Mouse (Mus musculus) ovary, postnatal 10 days (tissue): ENCODE measurements at regions not wholly inside any gene's neighbourhood (a gene's known extent, or its start where the extent isn't known, plus 50 kb on each side); places are given as distances from the start of the nearest gene placed in this dataset.

Experiments
- DNase-seq: peaks from one replicate; pipeline ENCODE4 v3.0.0; 2022; ENCODE audit warnings: low spot score

DNA sequence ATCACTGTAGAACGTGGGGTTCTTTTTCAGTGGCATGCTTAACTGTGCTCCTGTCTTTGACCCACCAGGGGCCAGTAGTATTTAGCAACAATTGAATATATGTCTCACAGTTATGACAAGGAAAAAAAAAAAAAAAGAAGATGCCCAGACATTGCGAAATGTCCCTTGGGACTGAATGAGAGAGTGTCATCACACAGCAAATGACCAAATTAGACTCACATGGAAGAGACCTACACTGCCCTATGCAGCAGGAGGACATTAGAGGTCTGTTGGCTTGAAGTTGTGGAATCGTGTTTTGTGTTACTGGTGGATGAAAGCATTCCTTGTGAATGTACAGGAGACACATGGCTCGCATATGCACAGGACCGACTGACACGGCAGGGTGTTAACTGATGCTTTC lies 214.3 kb upstream of the Maf start:
- no peak for DNase-seq

DNA sequence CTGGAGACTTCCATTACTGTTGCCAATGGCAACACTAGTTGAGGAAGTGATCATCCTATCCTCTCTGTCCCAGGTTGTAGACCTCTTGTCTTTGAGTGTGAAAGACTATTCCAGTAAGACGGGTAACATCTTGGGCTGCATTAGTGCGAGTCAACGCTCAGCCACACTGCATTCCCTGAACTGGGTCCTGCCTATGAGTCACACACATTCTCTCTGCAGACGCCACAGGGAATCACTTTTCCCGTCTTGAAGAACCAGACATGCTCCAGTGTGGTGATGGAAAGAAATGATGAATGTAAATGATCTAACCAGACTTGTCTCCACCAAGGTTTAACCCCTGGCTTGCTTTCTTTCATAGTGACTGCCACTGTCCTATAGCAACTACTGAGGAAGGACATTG lies 199.1 kb upstream of the Maf start:
- DNase-seq: no peak

DNA sequence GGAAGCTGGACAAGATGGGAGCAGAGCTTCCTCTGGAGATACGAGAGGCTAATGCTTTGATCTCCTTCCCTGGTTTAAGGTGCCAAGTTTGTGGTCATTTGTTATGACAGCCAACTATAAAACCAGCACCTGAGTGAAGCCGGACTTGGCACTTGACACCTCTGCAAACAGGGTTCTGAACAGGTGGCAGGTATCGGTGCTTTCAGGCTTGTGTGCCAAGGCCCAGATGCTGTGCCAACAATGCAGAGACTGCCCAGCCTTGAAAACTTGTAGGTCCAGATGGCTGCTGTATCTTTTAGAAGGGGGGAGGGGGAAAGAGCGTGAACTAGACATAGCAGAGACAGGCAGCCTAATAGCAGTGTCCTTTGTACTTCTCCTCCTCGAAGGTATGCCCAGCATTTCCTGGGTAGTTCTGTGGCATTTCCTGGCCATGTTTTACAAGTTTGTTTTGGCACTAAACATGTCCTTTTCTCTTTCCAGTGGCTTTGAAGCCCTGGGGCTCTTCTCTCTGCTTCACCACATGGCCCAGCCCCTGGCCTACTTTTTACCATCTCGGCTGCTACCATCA lies 196.3 kb upstream of the Maf start:
- DNase-seq: no peak

DNA sequence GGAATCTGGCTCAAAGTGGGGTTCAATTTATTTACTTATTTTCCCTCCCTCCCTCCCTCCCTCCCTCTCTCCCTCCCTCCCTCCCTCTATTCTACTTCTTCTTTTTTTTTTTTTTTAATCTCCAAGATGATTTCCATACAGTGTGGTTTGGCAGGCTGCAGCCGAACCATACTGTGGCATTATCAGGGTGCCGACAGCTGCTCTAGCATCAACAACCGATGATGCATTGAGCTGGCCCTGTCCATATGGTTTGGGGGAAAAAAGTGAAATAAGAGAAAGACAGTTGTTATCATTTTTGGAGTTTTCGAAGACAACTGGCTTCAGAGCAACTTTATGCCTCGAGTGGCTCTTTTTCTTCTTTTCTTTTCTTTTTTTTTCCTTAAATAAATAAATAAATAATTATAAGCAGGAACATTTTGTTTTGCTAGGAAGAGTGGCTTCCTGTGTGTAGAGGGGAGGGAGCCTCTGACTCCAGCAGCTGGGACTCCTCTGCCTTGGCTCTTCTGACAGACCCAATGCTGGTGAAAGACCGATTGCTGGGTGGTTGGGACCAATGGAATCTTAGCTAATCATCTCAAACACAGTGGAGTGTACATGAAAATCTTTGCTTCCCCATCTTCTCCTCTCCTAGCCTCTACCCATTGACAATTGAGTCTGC lies 190.1 kb upstream of the Maf start:
- DNase-seq: no peak

DNA sequence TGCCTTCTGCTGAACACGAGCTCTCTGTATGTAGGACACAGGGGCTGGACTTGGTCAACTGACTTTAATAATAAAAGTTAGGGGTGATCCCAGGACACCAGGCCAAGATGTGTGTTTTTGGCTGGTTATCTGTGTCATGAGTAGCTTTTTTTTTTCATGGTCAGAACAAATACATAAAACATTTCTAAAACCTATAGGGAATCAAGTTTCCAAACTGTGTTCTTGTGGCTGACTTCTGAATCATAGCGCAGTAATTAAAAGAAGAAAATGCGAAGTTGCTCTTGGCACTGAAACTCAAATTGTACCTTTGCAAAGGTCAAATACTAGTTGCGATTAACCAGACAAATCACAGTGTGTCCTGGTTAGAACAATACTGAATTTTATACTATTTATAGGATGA lies 189.5 kb upstream of the Maf start:
- DNase-seq: no peak

DNA sequence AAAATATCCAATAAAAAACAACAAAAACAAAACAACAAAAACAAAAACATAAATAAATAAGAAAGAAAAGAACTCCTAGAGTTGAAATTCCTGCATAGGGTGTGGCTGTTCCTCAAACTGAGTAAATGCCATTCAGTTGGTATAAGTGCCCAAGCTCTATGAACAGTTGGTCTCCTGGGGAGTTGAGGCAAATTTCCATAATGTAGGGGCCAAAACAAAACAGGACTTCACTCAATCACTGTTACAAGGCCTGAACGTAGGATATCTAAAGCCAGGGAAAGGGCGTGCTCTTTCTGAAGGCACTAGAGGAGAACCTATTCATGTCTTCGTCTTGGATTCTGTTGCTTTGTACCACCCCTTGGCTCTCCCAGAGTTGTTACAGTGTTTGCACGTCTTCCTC lies 188.5 kb upstream of the Maf start:
- DNase-seq: no peak

DNA sequence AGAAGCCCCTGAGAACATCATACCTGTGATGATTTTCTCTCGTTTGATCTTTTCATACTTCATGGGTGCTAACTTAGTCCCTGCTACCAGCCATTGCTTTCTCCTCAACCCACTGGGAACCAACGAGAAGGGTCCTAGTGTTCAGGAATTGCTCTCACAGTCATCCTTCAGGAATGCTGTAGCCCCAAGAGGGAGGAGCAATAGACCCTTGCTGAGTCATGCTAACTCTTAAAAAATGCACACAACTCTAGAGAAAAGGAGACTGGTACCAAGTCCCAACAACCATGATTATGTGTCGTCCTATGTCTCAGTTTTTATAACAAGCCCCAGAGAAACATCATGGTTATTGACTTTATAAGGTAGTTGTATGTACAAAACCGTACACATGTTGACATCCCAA lies 180.7 kb upstream of the Maf start:
- DNase-seq: no peak

DNA sequence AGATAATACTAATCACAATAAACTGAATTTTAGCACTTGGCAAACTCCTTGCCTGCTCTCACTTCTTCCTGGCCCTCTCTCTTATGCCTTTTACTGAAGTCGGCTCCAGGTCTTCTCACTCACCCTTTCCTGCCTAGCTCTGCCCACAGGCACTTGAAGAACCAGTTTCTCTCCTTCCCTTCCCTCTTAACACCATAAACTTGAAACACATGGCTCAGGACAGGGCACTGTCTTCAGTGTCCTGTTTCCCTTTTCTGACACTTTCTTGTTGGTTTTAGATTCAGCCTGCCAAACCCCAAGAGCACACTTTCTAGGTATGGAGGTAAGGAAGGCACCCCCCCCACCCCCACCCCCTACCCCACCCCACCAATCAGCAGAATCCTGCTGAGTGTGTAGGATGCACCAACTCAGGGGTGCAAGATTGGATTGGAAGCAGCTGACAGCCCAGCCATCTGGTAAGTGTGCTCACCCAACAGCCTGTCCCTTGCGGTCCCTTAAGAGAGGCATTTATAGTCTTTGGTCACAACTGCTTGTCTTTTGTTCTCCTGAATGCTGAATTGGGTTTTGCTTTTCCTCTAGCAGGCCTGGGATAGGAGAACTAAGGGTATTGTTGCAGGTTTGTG lies 177.6 kb upstream of the Maf start:
- DNase-seq: no peak

DNA sequence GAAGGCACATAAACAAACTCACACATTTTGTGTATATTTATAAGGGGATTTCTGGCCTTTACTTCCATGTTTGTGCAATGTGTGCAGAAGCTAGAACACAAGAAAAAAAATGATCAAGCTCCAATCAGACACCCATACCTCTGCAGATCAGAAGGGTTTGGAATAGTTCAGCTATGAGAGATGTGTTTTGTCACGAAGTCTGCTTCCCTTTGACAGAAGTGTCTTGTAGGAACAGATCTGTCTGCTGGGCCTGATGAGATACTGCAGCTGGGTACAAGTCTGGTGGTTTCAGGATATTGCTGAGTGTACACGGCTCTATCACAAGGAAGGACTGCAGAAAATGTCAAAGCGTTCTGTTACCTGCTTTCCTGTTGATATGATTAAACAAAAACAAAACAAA lies 176.2 kb upstream of the Maf start:
- no peak for DNase-seq

DNA sequence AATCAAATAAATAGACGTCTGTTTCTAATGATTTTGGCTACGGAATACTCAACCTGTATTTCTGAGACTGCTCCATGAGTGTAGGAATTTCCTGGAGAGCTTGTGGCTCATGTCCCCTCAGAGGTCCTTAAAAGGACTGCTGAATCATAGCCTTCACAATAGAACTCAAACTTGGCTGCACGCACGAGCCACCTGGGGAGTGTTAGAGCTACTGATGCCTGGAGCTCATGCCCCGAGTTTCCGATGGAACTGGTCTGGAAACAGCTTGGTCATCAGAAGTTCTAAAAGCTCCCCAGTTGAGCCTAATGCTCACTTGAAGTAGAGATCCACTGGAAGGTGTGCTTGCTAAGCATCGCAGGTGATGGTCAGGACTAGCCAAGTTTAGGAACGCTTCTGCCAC lies 174.3 kb upstream of the Maf start:
- DNase-seq: no peak

DNA sequence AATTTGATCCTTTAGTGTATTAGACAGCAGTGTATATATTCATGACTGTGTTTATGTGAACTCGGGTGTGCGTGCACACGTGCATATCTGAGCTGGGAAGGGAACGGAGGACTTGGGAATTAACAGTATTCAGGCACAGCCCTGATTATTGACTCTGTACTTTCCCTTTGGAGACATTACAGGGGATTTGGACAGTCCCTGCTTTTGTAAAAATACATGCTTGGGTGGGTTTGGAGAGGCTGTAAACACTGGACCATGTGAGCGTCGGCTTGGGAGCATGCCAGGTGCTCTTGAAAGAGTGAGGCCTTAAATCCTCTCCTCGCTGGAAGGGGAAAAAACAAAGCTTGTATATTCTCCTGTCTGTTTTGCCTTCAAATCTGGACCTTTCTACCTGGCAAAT lies 167.2 kb upstream of the Maf start:
- DNase-seq: no peak

DNA sequence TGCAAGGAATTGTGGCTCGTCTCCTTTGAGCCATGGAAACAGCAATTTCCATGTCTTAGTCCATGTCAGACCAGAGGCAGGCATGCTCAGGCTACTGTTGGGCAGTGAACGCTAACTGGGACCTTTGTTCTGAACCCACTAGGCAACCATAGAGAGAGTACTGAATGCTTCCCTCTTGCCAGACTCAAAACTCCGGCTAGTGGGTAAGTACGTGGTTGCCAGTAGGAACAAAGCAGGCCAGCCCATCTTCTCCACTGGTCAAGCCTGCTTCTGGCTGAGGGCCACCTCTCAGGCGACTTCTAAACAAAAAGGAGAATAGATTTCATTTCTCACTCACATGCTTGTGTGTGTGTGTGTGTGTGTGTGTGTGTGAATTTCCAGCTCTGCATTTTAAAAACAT lies 163.8 kb upstream of the Maf start:
- DNase-seq: no peak

DNA sequence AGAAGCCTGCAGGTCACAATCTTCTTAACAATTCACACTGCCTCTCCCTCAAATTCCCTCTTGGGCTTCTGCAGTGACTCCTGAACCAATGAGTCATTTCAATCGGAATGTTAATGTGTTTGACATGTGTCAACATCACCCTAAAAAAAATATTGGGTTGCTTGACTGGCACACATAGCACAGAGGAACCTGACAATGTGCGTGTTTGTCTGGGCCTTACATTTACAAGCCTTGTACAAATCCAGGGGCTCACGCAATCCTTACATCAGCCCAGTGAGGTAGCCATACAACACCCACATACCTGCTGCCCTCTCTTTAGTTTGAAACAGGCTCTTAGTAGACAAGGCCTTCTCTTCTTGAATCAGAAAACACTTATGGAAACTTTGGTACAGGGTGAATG lies 153.8 kb upstream of the Maf start:
- no peak for DNase-seq

DNA sequence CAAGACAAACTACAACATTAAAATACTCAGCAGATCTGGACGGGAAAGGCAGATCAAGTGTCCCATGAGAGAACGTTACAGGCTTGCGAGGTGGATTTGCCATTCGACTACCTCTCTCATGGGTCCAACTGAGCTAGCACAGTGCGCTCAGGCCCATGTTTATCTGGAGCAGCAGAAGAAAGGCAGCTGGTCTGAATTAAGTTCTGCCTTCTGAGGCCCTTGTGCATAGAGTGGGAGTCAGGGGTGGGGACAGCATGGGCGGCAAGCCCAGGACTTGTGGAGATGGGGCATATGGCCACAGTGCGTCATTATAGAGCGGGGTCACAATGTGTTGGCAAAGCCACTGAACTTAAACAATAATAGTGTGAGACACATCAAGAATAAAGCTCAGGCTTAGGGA lies 151.8 kb upstream of the Maf start:
- no peak for DNase-seq

DNA sequence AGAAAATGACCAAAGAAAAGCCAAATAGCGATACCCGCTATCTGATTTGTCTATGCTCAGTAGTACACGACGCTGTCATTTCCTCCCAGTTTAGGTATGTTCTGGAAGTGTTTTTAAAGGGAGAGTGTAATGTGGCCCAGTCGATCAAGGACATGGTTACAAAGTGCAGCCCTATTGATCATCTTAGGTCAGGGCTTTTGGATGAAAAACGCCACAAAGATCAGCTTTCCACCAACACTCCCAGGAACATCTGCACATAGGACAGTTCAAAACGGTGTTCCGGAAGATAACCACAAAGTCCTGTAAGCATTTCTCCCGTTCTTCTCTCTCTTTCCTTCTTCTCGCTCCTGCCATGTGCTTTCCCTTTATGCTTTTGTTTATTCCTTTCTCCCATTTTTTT lies 149.2 kb upstream of the Maf start:
- no peak for DNase-seq

DNA sequence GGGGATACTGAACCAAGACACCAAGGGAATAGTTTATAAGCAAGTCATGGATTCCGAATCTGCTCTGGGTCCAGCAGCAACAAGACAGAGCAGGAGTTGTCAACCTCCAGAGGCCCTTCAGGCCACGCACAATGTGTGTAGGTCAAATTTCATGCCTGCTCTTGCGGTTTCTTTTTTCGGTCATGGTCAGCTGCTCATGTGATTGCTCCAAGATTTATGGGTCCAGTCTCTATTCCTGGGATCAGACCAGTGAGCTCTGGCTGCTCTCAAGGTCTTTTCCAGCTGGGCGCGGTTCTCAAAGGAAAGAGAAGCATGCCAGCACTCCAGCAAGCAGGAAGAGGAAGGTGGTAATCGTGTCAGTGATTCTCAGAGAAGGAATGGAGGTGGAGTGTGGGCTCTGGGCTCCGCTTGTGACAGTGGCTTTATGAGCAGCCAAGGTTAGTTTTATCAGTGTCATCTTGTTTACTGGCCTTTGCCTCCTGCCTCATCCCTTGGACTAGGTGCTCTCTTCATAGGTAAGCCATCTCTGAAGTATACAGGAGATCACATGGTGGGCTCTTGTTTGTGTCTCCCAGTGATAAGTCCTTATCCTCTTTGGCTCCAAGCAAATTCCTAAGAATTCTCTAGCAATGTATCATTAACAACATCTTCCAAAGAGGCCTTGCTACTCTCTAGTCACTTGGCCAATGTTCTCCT lies 148.5 kb upstream of the Maf start:
- no peak for DNase-seq

DNA sequence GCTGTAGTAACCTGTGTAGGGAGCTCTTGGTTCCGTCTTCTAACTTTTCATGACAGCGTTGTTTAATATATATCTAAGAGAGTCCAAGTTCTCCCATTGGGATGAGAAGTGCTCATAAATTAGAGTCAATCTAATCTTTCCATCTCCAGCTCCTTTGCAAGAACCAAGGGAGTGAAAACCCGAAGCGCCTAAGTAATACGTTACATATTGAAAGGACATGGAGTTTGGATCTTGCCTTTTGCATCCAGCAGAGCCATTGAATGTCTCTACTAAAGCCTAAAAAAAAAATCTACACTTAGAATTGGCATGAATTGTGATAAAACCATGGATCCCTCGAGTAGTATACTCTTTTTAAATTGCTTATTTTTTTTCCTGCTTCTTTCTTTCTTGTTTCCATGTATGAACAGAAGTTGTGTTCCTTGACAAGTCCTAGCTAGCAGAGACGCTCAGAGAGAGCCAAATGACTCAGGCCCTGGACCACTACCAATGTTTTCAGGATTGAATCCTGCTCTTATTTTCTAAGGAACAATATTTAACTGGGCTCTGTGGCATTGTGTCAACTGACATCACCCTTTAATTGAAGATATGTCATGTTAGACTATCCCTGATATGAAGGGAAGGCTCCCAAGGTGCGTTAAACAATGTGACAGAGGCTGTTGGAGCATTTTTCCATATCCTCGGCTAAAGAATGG lies 146.8 kb upstream of the Maf start:
- DNase-seq: no peak

DNA sequence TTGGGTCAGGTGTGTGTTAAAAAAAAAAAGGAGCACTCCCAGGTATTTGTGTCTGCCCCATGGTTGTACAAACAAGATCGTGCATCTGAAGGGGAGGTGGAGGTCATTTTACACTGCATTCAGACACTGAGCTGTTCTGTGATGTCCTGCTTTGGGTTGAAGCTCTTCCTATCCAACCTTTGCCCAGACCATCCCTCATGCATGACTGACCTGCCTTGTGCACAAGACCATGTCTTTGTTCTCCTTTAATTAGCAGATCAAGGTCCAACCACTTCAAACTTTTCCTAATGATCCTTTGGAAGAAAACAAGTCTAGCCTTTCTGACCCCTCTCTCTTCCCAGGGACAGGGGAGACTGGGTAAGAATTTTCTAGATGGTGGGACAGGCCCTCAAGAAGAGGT lies 143.0 kb upstream of the Maf start:
- no peak for DNase-seq

DNA sequence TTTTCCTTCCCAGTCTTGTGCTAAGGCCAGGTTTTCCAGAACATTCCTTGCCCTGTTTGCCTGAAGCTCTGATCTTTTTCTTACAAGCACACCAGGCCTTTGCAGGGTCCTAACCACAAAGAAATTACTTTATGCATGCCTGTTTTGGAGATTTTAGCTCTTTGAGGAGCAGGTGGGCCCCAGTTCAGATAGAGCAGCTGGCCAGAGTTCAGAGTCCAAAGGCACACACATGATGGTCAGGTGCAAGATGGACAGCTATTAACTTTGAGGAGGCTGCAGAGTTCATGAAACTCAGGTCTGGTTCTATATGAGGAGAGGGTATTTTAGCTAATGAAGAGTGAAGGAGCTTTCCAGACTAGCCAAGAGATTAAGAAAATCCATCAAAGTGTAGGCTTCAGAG lies 125.8 kb upstream of the Maf start:
- no peak for DNase-seq

DNA sequence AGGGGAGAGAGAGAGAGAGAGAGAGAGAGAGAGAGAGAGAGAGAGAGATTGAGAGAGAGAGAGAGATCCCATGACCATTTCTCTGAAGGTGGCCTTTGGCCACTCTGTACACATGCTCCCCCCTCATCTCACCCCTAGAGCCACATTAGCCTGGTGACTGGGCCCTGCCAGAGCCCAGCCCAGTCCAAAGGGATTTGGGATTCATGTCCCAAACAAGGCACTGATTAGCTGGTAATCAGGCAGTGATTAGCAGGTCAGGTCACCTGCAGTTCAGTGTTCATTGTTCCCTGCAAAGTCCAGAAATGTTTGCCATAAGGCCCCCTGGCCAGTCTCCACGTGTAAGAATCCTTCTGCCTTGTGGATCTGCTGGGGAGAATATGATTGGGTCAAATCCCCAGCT lies 124.1 kb upstream of the Maf start:
- no peak for DNase-seq

DNA sequence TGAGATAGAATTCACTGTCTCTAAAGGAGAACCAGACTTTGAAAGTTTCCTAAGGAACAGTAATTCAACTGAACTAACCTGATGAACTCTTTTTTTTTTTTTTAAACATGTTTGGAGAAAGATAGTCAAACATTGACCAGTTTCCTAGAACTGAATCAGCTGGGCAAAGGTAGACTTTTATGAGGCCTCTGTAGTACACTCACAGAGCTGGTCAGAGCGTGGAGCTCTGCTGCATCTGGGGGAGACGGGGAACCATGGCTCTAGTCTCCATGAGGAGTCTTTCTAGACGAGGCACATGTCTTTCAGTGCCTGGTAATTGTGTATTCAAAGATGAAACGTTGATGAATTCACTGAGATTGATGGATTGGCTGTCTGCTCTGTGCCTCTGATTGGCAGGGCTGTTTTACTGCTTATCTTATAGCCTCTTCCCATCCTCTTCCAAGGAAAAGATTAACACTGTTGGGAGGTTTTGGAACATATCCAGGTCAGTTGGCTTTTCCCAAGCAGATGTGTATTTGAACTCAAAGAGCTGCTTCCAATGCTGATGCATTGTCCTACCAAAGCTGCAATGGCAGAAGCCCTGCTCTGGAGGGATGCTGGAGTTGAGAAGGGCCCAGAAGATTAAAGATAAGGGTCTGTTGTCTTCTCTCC lies 122.5 kb upstream of the Maf start:
- DNase-seq: no peak

DNA sequence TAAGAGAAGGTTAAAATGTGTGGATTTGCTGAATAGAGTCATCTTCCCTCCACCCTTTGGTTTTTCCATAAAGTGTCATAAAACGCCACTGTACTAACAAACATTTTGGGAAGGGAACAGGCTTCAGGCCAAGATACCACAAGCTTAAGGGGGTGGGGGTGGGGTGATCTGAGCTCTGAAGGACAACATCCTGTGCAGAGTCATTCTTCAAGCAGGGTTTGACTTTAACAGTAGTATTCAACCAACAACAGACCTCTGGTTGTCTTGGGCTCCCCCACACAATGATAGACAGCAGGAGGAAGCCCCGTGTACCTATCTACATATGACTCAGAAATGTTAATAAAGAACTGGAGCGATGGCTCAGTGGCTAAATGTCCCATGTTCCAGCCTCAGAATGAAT lies 118.9 kb upstream of the Maf start:
- DNase-seq: no peak
